Mouse (Mus musculus): ENCODE data around the gene Vip.

Gene Vip

DNA sequence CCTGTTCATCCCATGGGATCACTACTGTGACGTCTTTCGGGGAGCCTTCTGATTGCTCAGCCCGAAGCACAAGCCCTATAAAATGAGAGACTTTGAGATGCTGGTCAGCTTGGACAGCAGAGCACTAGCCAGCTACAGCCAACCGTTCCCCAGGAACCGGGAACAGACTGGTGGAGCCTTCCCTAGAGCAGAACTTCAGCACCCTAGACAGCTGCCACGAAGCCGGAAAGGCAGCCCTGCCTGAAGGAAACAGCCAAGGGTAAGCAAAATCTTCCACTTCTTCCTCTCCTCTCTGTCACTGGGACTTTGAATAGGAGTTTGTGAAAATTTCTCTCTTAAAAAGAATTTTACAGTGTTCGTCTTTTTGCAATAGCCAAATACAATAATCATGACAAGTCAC lies at the start of gene Vip:
Gene Vip (plus strand): TSS at position 107 of the 400 bp plus-strand sequence.
- DNase-seq (ENCODE audit: low spot score) = no peak

DNA sequence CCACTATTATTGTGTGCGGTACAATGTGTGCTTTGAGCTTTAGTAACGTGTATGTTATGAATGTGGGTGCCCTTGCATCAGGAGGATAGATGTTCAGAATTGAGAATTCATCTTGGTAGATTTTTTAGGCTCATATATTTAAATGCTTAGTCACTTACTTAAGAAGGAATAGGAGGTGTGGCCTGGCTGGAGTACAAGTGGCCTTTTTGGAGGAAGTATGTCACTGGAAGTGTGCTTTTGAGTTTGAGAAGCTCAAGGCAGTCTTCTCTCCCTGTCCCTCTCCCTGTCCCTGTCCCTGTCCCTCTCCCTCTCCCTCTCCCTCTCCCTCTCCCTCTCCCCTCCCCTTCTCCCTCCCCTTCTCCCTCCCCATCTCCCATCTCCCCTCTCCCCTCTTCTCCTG lies 48.0 kb upstream of the Vip start:
- no peak for DNase-seq (ENCODE audit: low spot score)

DNA sequence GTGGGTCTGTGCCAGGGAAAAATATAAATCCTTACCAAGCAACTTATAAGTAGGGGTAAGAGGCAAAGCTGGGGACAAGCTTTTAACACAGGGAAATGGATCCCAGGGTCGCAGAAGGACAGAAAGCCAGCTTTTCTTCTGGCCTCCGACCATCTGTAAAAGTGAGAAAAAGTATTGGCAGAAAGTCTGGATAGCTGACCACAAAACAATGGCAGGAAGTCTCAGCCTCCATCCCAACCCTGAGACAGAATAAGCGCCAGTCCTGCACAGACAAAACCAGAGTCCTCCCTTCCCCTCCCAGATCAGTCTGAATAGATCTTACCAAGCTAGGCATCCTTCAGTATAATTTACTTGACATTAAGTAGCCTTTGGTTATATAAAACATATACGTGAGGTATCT lies 47.0 kb upstream of the Vip start:
- no peak for DNase-seq (ENCODE audit: low spot score)

DNA sequence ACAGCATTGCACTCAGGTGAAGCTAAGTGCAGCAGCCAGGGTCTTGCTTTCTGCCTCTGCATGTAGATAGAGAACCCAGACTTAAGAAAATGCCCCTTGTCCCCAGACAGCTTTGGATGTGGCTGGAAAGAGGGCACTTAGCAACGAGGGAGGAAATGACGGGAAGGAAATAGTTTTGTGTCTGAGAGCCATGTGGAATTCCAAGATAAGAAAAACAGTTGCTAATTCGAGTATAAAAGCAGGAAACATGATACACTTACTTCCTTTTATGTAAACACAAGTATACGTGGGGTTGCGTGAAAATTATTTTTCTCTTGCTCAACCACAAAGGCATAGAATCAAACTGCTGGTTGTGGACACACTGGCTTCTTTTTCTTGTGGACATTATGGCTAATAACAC lies 45.6 kb upstream of the Vip start, which contains the start of gene Myct1:
Gene Myct1 (plus strand): TSS at position 312 of the 400 bp plus-strand sequence.
- DNase-seq (ENCODE audit: low spot score) = no peak

DNA sequence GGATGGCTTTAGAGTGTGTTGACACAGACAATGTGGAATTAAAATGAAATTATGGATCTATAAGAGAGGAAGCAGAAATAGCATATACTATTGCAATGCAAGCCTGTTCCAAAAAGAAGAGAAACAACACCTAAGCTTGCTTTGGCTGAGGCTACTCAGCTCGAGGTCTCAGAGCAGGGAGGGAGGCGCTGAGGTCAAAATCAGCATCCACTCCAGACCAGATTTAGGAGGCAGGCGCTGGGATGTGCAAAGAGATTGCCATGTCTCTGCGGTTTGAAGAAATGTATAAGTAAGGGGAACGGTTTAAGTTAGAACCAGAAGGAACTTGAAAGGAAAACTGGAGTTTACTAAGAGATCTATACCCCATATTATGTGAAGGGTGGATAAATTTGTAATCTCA lies 44.6 kb upstream of the Vip start:
- no peak for DNase-seq (ENCODE audit: low spot score)

GRCm38 (mm10) chr10:5596559-5596958 lies 42.5 kb upstream of the Vip start:
- no peak for DNase-seq (ENCODE audit: low spot score)

GRCm38 (mm10) chr10:5600123-5600522 lies 38.9 kb upstream of the Vip start:
- DNase-seq (ENCODE audit: low spot score) = peak; percentile 66

GRCm38 (mm10) chr10:5603512-5603911 lies 35.5 kb upstream of the Vip start:
- DNase-seq (ENCODE audit: low spot score) = no peak

- no peak for DNase-seq (ENCODE audit: low spot score)
Measured at GRCm38 (mm10) chr10:5604371-5604770, 34.6 kb upstream of the Vip start.

- DNase-seq (ENCODE audit: low spot score) = no peak
Measured at GRCm38 (mm10) chr10:5608874-5609273, 30.1 kb upstream of the Vip start.

DNA sequence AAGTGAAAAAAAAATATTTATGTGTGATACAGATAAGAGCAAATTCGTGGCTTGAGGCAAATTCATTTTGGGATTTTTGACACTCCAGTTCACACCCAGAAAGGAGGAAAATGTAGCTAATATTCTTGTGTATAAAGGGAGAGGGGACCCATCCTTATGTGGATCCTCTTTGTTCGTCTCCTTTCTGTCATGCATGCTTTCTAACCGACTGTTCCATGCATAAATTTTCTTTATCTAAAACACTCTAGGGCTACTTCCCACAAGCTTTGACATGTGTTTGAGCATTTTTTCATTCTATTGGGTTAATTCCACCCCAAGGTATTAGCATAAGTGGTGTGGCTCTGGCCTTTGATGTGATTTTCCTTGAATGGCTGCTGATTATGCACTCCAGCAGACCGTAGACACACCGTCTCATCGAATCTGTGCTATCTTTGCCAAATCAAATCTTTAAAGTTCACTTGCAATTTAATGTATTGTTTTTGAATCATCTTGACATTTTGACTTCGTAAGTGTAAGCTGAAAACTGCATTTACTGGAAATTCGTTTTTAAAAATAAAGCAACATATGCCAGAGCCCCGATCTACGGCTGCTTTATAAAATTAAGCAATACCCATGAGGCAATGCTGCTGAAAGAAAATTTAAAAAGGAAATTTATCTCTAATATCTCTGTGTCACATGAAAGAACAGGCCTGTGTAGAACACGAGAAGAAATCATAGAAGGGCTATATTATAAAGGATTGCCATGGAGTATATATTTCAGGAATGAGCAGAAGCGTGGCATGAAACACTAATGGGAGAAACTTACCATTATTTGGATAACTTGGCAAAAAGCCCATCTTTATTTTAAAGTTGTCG lies 23.6 kb upstream of the Vip start:
- no peak for DNase-seq (ENCODE audit: low spot score)

DNA sequence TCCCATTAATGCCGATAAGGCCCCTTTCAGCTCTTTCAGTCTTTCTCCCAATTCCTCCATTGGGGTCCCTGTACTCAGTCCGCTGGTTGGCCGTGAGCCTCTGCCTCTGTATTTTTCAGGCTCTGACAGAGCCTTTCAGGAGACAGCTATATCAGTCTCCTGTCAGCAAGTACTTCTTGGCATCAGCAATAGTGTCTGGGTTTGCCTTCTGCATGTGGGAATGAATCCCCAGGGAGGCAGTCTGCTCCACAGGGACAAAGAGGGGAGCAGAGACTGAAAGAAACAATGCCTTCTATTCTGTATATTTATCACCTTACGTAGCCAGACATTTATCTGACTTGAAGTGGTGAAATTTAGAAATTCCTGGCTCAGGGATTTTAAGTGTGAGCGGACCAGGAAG lies 12.8 kb upstream of the Vip start:
- no peak for DNase-seq (ENCODE audit: low spot score)

GRCm38 (mm10) chr10:5633672-5634200 lies 5.3 kb upstream of the Vip start:
- DNase-seq (ENCODE audit: low spot score) = no peak

- DNase-seq (ENCODE audit: low spot score) = no peak
Measured at GRCm38 (mm10) chr10:5634336-5634735, 4.7 kb upstream of the Vip start.

GRCm38 (mm10) chr10:5637322-5637721 lies 1.7 kb upstream of the Vip start:
- DNase-seq (ENCODE audit: low spot score) = no peak

DNA sequence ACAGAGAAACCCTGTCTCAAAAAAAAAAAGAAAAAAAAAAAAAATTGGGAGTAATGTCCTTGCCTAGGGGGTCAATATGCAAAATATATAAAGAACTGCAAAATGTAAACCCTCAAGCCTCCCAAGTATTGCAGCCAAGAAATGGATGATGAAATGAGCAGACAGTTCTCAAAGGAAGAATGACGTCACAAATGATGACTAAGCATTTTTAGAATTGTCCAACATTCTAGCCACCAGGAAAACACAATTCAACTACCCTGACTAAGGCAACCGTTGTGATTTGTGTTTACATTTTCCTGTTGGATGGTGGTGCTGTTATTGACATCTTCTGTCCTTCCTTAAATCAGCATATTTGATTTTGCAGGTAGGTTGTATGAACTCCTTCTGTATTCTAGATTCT lies 42.3 kb downstream of the Vip start:
- DNase-seq (ENCODE audit: low spot score) = no peak

- peak; percentile 24 for DNase-seq (ENCODE audit: low spot score)
Measured at GRCm38 (mm10) chr10:5685608-5686007, 46.6 kb downstream of the Vip start.

DNA sequence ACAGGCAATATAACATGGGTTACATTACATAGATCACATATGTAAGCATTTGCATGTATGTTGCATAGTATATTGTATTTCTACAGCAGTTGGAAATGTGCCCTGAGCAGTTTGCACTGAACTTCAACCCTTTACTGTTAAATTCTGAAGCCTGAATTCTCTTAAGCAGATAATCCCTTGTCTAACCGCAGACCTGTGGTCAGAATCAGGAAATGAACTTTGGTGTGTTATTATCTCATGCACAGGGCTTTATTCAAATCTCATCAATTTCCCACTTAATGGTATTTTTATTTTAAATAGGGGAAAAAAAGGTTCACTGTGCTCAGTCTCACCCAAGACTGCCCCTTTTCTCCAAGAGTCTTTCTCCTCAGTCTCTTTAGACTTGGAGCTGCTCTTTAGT lies 55.3 kb downstream of the Vip start:
- no peak for DNase-seq (ENCODE audit: low spot score)
